Mouse (Mus musculus) E14TG2a.4 (cell line): Measurements from ENCODE around the gene Hils1.

ENCODE experiments used
- CTCF ChIP-seq: conservative IDR thresholded peaks from 2 replicates; pipeline ENCODE4 v1.5.1; 2014; ENCODE audit warnings: low read length
- POU5F1 ChIP-seq: IDR thresholded peaks from 2 replicates; pipeline ENCODE4 v1.6.1; 2014; ENCODE audit warnings: low read length, borderline replicate concordance

DNA sequence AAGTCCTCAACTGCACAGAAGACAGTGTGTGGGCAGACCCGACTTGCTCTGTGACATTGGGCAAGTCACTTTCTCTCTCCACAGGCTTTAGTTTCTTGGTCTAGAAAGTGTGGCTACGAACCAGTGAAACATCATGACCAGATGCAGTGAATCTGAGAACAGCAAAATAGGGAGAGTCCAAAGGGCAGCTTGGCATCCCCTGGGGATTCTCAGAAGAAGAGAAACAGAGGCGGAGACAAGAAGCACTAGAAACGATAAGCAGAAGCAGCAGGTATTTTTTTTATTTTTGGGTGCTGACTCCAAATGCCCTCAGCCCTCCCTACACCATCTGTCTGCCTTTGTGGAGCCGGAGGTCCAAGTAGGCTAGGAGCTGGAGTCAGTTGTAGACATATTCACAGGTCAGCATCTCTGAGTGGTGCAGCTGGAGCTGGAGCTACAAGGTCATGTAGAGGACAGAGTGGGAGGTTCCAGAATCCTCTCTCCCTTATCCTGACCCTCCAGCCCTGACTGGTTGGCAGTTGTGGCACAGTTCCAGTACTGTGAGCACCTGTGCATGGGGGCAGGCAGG is 4.8 kb upstream of the Hils1 start:
- TF ChIP-seq CTCF (no peak), POU5F1 (no peak)
